Mouse (Mus musculus) erythroblast, embryonic 14.5 days (primary cell): Measurements from ENCODE around the gene Mup14. TPM values are rescaled to one million over a fixed set of nuclear protein-coding genes. Genes with fewer than 3 reads are reported as not detected.
"Not testable (repeated sequence)": the region's sequence is repeated elsewhere in the genome, so short reads cannot be mapped to it uniquely, and the experiment has no call there.

ENCODE experiments used
- H3K27me3 ChIP-seq: 2 replicates; pipeline ENCODE4 v1.6.1; 2012; ENCODE audit warnings: inconsistent platforms; ENCODE audit not compliant: control insufficient read depth
- H3K36me3 ChIP-seq: 2 replicates; pipeline ENCODE4 v1.6.1; 2012; ENCODE audit warnings: mild to moderate bottlenecking, inconsistent platforms; ENCODE audit not compliant: control insufficient read depth
- H3K4me1 ChIP-seq: 2 replicates; pipeline ENCODE4 v1.6.1; 2012; ENCODE audit warnings: inconsistent platforms; ENCODE audit not compliant: control insufficient read depth
- H3K4me3 ChIP-seq: replicated peaks from 2 replicates; pipeline ENCODE3; 2012; ENCODE audit warnings: moderate library complexity, mild to moderate bottlenecking, inconsistent platforms
- H3K9me3 ChIP-seq: 2 replicates; pipeline ENCODE4 v1.6.1; 2012; ENCODE audit warnings: low read length, inconsistent platforms, mixed read lengths; ENCODE audit not compliant: control insufficient read depth
- polyA plus RNA-seq: library from polyadenylated mRNA; stranded (reverse); fragments of >175 nt; gene quantifications from 2 replicates; pipeline ENCODE4 v1.2.3, GENCODE M21; 2012

Gene Mup14
- polyA plus RNA-seq = not detected in 2 replicates

- not testable (repeated sequence) for H3K36me3 ChIP-seq, H3K9me3 ChIP-seq, H3K4me1 ChIP-seq, H3K4me3 ChIP-seq, H3K27me3 ChIP-seq
These were observed at the start of gene Mup14 for GRCm38 (mm10) chr4:61303900-61304299. Gene Mup14, minus strand, starts transcription at chr4:61304000.

DNA sequence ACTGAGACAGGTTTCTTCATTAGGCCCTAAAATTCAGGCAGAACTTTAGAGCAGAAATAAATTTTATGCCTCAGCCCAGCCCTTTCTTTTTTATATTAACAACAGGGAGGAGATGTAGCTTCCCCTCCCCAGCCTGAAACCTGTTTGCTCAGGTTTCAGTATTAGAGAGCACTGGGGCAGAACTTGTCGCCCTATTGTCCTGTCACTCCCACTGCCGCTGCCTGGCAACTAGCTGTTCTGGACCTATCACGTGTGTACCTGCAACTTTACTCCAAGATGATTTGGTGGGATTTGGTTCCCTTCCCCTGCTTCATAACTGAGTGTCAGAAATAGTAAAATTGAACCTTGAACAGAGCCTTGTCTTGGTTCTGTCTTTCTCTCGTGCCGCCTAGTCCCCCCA, 34.3 kb upstream of the Mup14 start:
- H3K36me3 ChIP-seq, H3K4me1 ChIP-seq, H3K27me3 ChIP-seq, H3K4me3 ChIP-seq, H3K9me3 ChIP-seq: not testable (repeated sequence)

Other genes starting within 250 kb of the Mup14 start
- gene Mup13, start 75.7 kb downstream of the Mup14 start, polyA plus RNA-seq = not detected in 2 replicates
- not detected in 2 replicates for gene Mup15, start 135.7 kb upstream of the Mup14 start, polyA plus RNA-seq
- gene Mup16, start 215.5 kb upstream of the Mup14 start, polyA plus RNA-seq = not detected in 2 replicates